Mouse (Mus musculus) frontal cortex, postnatal 25 days (tissue): Measurements from ENCODE around the gene Foxo6.
A peak's percentile ranks its signal among the peaks of the same experiment; 100 is the strongest.

Source experiments
- DNase-seq, 2 experiments: peaks; one replicate each; pipeline ENCODE4 v3.0.0; 2022; ENCODE audit warnings: low spot score in 2 of 2

The Foxo6 gene

DNA sequence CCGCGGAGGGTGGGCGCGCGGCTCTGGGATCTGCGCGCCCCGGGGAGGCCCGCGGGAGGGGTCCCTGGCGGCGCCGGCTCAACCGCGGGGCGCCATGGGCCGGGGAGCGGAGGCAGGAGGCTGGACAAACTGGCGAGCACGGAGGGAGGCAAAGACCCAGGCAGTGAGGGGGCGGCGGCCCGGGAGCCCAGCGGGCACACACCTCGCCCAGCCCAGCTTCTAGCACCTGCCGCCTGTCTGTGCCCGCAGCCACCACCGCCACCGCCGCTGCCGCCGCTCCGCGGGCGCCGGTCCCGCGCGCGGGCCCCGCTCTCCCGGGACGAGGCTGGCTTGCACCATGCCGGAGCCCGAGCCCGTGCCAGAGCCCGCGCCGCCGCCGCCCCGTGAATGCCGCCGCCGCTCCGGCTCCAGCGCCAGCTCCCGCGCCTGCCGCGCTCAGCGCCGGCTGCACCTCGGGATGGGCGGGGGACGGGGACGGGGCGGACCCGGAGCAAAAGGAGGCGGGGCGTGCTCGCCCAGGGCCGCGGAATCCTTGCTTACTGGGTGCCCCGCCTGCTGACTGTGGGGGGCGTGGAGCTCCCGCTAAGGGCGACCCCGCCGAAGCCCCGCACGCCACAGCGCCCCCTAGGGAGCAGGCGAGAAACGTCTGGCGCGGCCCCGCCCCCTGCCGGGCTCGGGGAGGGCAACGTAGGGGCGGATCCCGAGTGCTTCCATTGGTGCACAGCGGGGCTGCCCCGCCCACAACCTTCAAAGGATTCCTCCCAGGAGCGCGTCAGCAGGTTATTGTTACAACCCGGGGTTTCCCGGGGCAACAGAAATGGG lies at the start of gene Foxo6:
Gene Foxo6 (minus strand): TSS at position 60 of the 822 bp plus-strand sequence.
- peak; percentile 74 to 94 for DNase-seq

DNA sequence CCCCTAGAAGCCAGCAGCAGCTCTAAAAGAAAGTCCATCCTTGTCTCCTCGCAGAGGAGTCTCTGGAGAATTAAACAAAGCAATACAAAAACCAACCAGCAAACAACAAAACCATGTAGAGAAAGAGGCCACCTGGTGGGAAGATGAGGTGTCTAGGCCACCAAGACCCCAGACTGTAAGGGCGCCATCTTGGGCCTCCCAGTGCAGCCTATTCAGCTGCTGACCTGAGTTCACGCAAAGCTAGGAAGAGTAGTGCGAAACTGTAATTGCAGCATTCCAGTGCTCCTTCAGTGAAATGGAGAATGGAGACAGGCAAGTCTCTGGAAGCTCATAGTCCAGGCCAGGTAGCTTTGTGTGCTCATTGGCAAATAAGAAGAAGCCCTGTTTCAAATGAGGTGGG lies 47.2 kb upstream of the Foxo6 start:
- no peak for DNase-seq

DNA sequence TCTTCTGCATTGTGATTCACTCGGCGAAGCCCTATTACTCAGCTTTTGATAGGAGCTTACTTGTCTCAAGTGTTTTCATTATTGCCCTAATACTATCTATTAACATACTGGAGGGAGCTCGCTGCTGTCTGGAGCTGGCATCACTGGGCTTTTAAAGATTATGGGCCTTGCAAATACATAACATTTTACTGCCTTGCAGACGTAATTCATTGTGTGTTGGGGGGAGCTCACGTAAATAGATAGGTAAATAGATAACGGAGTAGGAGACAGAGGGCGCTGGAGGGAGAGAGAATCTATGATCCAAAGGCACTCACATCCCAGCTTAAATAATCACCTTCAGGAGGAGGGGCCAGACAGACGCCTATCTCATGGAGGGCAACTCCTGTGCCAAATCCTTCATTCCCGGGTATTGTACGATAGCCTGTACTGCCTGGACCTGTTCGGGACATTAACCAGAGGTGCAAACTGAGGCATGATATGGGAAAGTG lies 45.8 kb upstream of the Foxo6 start:
- DNase-seq = no peak

DNA sequence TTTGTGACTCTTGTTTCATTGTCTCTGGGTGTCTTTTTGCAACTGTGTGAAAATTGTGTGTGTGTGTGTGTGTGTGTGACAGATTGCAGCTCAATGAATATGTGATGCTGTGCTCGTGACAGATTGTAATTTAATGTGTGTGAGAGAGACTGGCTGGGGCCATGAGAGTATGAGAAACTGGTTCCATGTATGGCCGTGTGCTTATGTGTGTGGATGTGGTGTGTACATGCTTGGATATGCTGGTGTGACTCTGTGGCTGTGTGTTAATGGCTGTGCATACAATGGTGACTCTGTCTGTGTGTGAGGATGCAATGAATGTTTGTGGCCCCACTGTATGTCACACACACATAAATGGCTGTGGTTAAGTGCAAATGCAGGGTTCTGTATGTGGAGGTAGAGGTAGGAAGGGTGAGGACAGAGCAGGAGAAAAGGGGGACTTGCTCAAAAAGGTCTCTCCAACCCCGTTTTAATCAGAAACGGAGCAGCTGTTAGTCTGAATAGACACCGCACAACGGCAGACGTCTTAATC lies 45.3 kb upstream of the Foxo6 start:
- DNase-seq = no peak

DNA sequence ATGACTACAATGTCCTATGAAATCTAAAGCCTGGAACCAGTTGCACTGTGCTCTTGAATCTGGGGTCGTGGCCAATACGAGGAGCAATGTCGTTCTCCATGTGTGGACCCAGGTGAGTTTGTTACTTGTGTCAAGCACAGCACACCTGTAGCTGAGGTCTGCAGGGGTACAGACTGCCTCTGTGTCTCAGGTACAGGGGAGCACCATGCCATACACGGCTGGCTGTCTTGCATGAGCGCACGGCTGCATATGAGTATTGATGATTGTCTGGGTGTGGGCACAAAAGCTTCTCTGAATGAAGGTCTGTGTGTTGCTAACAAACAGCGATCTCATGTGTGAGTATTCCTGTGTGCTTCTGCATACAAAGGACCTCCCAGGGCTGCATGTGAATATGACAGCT lies 44.8 kb upstream of the Foxo6 start:
- no peak for DNase-seq

DNA sequence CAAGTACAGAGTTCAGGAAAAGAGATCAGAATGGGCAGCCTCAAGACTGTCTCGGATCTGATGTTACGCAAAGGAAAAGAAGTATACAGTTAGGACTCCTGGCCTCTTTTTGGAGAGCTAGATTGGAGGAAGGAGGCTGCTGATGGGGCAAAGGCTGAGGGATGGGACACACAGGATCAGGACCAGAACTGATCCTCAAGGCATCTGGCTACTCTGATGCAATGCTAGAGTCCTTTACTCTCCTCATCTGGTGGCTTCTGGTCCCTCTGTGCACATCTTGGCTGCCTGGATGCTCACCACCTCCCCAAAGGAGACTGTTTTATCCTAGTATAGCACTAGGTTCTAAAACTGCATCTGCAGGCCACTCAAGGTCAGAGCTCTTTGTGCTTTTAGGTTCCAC lies 44.4 kb upstream of the Foxo6 start:
- DNase-seq = no peak

DNA sequence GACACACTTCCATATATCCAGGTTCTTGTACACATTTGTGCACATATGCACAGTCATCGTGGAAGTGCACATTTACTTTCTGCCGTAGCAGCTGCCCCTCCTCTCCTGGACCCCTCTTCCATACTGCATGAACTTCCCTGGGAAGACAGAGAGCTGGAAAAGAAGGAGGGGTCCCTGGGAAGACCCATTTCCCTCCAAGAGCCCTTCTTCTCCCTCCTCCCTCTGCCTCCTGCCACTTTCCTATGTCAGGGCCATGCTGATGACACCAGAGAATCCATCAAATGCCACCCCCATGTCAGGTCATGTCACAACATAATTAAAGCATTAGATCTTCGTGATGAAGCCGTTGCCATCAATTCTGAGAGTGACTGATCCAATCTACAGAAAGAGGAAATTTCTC lies 38.6 kb upstream of the Foxo6 start:
- DNase-seq = no peak

DNA sequence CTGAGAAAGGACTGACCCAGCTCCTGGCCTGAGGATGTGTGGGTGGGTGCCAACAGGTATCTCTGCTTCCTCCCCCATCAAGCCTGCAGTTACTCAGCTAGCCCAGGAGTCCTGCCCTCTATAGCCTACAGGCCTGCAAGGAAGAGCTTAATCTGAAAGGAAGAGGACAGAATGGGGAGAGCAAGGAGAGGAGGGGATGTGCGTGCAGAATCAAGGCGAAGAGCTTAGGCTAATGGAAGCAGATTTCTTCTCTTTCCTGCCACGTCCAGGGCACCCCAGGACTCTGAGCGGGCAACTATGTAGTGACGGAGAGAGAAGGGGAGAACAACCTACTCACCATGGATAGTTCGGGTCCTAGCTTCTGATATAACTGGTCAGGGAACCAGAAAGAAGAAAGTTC lies 37.9 kb upstream of the Foxo6 start:
- DNase-seq = no peak

DNA sequence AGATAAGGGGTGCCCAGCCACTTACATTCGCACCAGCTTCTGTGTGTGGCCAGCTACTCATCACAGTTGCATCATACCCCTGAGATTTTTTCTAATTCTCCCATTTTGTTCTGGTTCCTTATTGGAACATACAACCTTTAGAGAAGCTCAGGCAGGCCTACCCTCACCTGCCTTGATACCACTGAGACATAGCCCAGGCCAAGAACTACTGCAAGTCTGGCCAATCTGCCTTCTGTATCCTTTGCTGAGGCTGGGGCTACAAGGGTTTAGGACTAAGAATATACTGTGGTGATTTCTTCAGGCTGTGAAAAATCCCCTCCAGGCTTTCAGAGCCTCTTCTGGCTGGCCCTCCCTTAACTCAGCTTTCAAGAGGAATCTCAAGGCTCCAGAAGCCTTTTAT lies 36.7 kb upstream of the Foxo6 start:
- no peak for DNase-seq

DNA sequence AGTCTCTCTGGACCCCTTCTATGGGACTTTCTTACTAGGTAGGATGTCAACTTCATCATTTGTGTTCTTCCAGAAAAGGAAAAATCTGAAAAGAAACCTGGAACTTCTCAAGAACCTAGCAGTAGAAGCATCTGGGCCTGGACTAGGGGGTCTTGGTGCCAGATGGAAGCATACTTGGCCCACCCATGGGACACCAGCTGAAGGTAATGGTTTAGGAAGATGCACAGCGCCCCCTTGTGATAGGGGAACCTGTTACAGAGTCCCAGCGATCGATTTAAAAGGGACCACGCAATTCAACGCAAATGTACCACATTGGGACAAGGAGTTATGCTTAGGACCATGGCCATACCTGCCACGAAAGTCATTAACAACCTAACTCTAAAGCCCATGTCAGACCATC lies 36.0 kb upstream of the Foxo6 start:
- peak; percentile 34 to 39 for DNase-seq

DNA sequence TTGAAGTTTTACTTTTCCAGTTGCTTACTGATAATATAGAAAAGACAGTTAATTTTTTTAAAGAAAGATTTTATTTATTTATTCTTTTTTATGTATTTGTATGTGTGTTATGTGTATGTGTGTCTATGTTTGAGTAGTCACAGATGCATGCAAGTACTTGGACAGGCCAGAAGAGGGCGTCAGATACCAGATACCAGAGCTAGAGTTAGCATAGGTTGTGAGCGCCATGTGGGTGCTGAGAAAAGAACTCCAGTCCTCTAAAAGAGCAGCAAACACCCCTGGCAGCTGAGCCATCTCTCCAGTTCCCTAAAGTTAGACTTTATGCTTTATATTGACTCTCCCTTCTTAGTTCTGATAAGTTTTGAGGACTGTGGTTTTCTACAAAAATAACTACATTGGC lies 30.4 kb upstream of the Foxo6 start:
- no peak for DNase-seq

DNA sequence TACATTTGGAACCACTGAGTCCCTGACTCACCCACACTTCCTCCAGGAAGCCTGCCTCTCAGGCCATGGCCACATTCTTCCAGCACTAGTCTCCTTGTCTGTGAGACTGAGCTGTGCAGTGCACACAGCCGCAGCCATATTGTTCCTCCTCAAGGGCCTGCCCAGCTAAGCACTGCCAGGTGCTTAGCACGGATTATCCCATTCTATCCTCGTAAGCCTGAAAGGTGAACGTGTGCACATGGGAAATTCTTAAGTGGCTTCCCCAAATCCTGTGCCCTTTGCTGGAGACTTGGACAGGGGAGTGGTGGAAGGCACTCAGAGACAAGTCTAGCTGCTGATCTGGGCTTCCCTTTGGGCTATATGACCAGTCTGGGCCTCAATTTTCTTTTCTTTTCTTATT lies 29.6 kb upstream of the Foxo6 start:
- no peak for DNase-seq

DNA sequence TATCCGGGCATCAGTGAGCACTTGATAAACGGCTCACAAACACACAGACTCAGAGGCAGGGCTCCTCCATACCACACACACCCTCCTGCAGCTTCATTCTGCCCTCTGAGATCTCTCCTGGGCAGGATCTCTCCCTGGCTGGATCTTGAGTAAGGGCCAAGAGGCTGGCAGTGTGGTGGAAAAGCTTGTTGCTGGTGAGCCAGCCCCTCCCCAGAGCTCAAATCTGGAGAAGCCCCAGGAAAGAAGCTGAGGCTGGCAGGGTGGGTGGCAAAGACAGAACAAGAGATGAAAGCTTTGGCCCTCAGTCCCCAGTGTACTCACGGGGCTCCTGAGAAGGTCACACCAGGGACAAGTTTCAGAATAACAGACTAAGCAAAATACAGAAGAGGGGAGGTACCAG lies 27.4 kb upstream of the Foxo6 start:
- no peak for DNase-seq

DNA sequence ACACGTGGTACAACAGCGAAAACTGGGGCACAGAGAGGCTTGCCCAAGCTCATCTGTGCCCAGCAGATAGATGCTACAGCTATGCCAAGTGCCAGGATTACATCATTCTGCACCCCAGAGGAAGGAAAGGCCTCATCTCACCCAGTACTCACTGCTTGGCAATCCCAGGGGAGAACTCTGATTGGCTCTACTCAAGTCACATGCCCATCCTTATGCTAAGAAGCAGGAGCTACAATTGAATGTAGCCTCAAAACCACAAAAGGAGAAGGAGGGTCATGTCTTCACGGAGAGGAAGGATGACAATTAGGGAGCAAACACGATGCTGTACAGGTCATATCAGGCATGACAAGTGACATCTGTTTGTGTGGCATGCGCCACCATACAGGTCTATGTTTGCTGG lies 26.2 kb upstream of the Foxo6 start:
- DNase-seq = no peak

DNA sequence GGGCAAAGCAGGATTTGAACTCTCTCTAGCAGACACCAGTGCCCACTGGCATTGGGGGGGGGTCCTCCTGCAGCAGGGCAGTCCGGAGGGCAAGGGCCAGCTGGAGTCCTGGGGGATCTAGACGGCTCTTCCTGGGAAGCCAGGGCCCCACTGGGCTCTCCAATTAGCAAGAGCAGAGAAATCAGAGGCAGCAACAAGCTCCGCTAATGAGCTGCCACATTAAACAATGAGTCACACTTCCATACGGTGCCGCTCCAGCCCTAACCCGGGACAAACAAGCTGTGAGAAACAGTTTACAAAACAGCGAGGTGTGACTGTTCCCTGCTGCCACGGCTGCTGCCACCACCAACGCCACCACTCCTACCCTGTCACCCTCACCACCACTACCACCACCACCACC lies 17.4 kb upstream of the Foxo6 start:
- no peak for DNase-seq

DNA sequence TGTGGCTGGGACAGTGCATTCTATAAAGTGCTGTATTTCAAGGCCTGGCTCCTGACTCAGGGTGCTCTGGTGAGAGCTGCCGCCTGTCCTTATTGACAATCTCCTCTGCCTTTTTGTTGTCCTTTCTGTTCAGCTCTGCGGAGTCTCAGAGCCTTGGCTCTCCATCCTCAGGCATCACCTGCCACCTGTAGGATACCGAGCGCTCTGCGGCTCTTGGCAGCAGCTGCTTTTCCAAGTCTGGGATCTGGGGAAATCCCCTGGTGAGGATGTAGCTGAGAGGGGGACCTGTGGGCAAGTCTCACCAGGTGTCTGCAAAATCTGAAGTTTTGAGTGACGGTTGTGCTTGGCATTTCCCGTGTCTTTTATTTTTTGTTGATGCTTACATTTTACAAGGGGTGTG lies 12.1 kb upstream of the Foxo6 start:
- DNase-seq = no peak

DNA sequence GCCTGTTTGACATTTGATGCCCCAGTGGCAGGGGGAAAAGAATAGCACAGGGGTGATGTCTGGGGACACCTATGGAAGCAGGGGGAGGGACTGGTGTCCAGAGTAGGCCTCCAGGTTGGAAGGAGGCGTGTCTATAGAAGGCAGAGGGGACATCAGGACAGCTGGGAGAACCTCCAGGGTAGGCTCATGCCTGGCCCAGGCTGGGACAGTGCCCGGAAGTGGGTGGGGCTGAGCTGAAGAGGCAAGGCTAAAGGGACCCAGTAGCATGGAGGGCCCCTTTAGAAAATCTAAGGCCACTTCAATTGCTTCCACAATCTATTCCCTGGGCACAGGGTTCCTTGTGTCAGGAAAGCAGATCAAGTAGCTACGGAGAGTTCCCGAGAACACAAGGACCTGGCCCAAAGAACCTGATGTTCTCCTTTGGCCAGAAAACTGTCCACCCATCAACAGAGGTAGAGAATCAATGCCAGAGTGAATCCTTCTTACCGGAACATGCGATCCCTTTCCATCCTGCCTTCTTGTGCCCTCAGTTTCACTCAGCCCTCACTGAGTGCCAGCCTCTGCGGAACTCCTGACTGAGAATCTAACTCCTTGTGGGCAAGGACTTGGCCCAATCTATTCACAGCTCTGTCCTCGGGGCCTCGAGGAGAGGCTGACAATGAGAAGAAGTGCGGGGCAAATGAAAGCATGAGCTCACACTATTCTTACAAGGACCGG lies 4.1 kb upstream of the Foxo6 start:
- DNase-seq = no peak

DNA sequence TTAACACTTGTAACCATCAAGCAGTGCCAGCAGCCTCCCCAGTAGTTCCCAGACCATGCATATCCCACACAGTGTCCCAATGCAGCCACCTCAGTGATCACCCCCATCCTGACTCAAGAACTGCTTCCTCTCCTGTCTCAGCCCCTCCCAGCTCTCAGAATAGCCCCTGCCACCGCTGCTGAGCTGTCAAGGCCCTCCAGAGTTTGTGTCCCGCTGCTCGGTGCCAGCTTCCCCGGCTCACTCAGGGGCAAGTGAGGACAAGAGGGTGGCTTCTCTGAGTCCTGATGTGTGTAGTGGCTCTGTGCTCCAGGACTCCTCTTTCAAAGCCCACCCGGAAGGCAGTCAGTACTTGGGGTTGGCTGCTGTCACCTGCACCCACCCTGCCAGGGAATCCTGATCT lies 3.3 kb upstream of the Foxo6 start:
- DNase-seq = no peak

DNA sequence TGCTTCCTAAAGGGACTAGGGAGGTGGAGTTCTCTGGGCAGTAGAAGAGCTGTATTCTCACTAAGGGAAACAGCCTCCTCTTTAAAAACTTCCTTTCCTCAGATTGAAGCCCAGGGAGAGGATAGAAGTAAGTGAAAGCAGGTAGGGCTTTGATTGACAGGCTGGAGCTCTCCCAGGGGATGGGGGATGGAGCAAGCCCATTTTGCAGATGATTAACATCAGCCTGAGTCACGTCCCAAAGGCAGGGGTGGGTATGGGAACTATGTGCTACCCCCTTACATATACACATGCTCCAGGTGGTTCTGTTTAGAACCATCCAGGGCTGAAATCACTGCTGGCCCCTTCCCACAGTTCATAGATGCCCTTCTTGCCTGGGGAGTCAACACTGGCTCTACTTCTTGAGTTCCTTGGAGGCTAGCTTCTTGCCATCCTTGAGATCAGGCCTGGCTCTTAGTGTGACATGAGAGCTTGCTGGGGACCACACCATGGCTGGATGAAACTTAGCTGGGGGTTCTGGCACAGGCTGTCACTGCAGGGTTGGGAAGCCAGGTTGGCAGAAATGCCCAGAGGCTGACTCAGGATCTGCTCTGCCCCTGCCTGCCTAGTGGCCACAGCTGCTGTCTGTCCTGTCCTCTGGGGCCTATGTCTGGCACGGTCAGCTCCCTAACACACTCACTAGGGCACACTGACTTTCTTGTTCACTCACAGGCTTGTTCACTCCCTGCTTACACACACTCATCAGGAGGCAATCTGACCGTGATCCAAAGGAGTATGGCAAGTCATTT lies 2.2 kb upstream of the Foxo6 start:
- DNase-seq = no peak

DNA sequence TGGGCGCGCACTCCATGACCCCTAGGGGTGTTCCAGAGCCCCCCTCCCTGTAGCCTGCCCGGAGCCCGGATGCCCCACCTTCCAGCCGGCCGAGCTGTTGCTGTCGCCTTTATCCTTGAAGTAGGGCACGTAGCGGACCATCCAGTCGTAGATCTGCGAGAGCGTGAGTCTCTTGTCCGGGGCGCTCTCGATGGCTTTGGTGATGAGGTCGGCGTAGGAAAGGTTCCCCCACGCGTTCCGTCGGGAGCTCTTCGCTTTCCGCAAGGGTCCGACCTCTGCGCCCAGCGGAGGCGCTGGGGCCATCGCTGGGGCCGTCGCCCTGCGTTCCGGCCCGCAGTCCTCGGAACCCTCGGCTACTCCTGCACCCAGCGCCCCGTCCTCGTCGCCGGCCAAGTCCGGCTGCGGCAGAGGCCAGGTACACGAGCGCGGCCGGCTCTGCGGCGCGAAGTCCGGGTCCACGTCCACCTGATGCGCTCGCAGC lies 348 bp downstream of the Foxo6 start:
- DNase-seq = no peak

DNA sequence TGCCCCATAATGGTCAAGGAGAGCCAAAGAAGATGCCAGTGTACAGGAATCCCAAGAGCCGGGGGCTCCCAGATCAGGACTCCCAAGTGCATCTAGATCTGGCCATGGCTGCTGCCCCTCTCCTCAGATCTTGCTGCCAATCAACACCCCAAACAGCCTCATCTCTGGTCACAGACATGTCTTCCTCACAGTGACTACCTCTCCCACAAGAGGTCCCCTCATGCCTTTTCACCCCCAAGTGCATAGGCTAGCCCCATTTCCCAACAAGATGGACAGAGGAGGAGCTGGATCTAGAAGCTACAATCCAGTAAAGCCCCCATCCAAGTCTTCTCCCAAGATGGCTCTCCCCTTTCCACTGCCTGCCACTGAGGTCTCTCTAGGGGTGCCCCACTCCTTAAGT lies 1.4 kb downstream of the Foxo6 start:
- no peak for DNase-seq

DNA sequence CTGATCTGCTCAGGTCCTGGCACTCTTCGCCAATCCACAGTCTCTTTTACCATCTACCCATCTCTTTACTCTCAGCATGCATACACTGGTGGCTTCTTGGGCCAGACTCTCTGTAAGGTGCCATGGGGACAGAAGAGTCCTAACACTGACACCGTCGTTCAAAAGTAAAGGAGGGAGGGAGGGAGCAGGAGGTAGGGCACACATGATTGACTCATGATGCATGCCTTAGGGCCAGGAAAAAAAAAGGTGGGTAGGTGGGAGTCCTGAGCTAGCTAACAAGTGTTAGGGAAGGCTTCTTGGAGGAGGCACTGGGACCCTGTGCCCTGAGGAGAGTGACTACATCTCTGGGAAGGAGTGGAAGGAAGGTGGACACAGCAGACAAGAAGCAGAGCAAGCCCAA lies 1.9 kb downstream of the Foxo6 start:
- DNase-seq = no peak
